ENCODE assay signal across 8 mouse cellular contexts in genomic region chr11:120990951-120991526, GRCm38 (mm10). TPM values are rescaled to one million over a fixed set of nuclear protein-coding genes. Genes with fewer than 3 reads are reported as not detected.
DNase-seq lines count a peak whose midpoint lies in the region; ATAC-seq and TF ChIP-seq lines count a peak whose summit lies in the region.

TSS of gene Csnk1d (minus strand) at chr11:120991330.

- TF ChIP-seq CTCF in E14TG2a.4 (conservative IDR thresholded peaks at IDR 0.05; ENCODE audit: low read length), result no peak
- TF ChIP-seq CTCF in liver, postnatal 0 days (IDR thresholded peaks at IDR 0.05; ENCODE audit: low read depth), result no peak; the same call in 1 of the 2 replicates

- H3K27ac ChIP-seq in forebrain, embryonic 13.5 days, result peak within 1 kb of the TSS; percentile 95
- peak within 1 kb of the TSS; percentile 99 for H3K27ac ChIP-seq in liver, postnatal 0 days (ENCODE audit: low read depth)
- H3K27ac ChIP-seq in neural tube, embryonic 14.5 days (ENCODE audit: low read depth, low read length), result peak within 1 kb of the TSS; percentile 99

- H3K36me3 ChIP-seq in E14TG2a.4 (ENCODE audit: insufficient read depth, low read length), result peaks cover 51% of the 10 kb centered on the region
- peaks cover 10% of the 10 kb centered on the region for H3K36me3 ChIP-seq in forebrain, embryonic 13.5 days (ENCODE audit: poor library complexity, severe bottlenecking)
- H3K36me3 ChIP-seq in liver, postnatal 0 days (replicated peaks; ENCODE audit: insufficient read depth, low read length), result peaks cover 12% of the 10 kb centered on the region
- H3K36me3 ChIP-seq in neural tube, embryonic 14.5 days (ENCODE audit: control insufficient read depth, insufficient read depth, low read length), result peaks cover 2% of the 10 kb centered on the region; the same call in 1 of the 2 replicates

- TF ChIP-seq EP300 in liver, postnatal 0 days (IDR thresholded peaks at IDR 0.05; ENCODE audit: low read depth), result no peak

- peak; percentile 90 for ATAC-seq in forebrain, embryonic 13.5 days
- peak; percentile 83 for ATAC-seq in liver, postnatal 0 days
- peak; percentile 92 for ATAC-seq in neural tube, embryonic 14.5 days (ENCODE audit: low read depth)

- H3K4me1 ChIP-seq in E14TG2a.4 (replicated peaks; ENCODE audit: low read depth, low read length), result peaks cover 47% of the 10 kb centered on the region
- peaks cover 56% of the 10 kb centered on the region for H3K4me1 ChIP-seq in forebrain, embryonic 13.5 days
- H3K4me1 ChIP-seq in liver, postnatal 0 days (ENCODE audit: insufficient read depth), result peaks cover 55% of the 10 kb centered on the region
- H3K4me1 ChIP-seq in neural tube, embryonic 14.5 days (ENCODE audit: control insufficient read depth, insufficient read depth, low read length), result peaks cover 31% of the 10 kb centered on the region

- H3K9me3 ChIP-seq in E14TG2a.4 (ENCODE audit: low read length), result no peaks in the 10 kb centered on the region
- H3K9me3 ChIP-seq in forebrain, embryonic 13.5 days (replicated peaks), result no peaks in the 10 kb centered on the region
- no peaks in the 10 kb centered on the region for H3K9me3 ChIP-seq in liver, postnatal 0 days (ENCODE audit: low read length)
- no peaks in the 10 kb centered on the region for H3K9me3 ChIP-seq in neural tube, embryonic 14.5 days (ENCODE audit: control insufficient read depth, low read length)

- no peaks in the 10 kb centered on the region for H3K27me3 ChIP-seq in E14TG2a.4 (ENCODE audit: insufficient read depth, low read length)
- no peaks in the 10 kb centered on the region for H3K27me3 ChIP-seq in forebrain, embryonic 13.5 days
- no peaks in the 10 kb centered on the region for H3K27me3 ChIP-seq in liver, postnatal 0 days (ENCODE audit: insufficient read depth, low read length)
- no peaks in the 10 kb centered on the region for H3K27me3 ChIP-seq in neural tube, embryonic 14.5 days (ENCODE audit: control insufficient read depth, insufficient read depth, low read length)

- peak within 1 kb of the TSS; percentile 100 for H3K9ac ChIP-seq in forebrain, embryonic 13.5 days
- peak within 1 kb of the TSS; percentile 100 for H3K9ac ChIP-seq in liver, postnatal 0 days (replicated peaks)
- peak within 1 kb of the TSS; percentile 100 for H3K9ac ChIP-seq in neural tube, embryonic 14.5 days (replicated peaks; ENCODE audit: low read depth, low read length)

- intact Hi-C loops in heart, postnatal 10 days (cut with DNase I), result no loop called here

- under 1% methylated on average over 59 of the region's 59 CpGs for WGBS in forebrain, embryonic 13.5 days
- under 1% methylated on average over 59 of the region's 59 CpGs for WGBS in large intestine, adult 2 months
- under 1% methylated on average over 57 of the region's 59 CpGs for WGBS in liver, postnatal 0 days (ENCODE audit: insufficient replicate concordance)
- 1% methylated on average over 57 of the region's 59 CpGs for WGBS in neural tube, embryonic 14.5 days

- H3K4me3 ChIP-seq in E14TG2a.4 (replicated peaks; ENCODE audit: low read length), result peak within 1 kb of the TSS; percentile 95
- peak within 1 kb of the TSS; percentile 100 for H3K4me3 ChIP-seq in forebrain, embryonic 13.5 days
- H3K4me3 ChIP-seq in liver, postnatal 0 days (ENCODE audit: low read depth, low read length), result peak within 1 kb of the TSS; percentile 94
- H3K4me3 ChIP-seq in neural tube, embryonic 14.5 days (ENCODE audit: low read depth, low read length), result peak within 1 kb of the TSS; percentile 100

- peak; percentile 94 for DNase-seq in c-Kit-positive CD71-positive TER-119-positive erythroid progenitor cells, embryonic 14.5 days (ENCODE audit: low spot score)
- peak; percentile 99 to 100 for DNase-seq in heart, postnatal 10 days
- DNase-seq in large intestine, adult 2 months (ENCODE audit: low read depth, low spot score), result peak; percentile 76
- peak; percentile 99 for DNase-seq in liver, postnatal 0 days
- peak; percentile 100 for DNase-seq in testis, postnatal 10 days (ENCODE audit: low spot score)

- H3K4me2 ChIP-seq in forebrain, embryonic 13.5 days, result peak within 1 kb of the TSS; percentile 94
- peak within 1 kb of the TSS; percentile 87 for H3K4me2 ChIP-seq in liver, postnatal 0 days (ENCODE audit: low read depth, low read length)
- H3K4me2 ChIP-seq in neural tube, embryonic 14.5 days (ENCODE audit: low read depth, low read length), result peak within 1 kb of the TSS; percentile 92

RNA-seq across cellular contexts. Expression of gene Csnk1d, which starts in this region (rescaled TPM):
- 122 and 139 TPM in 2 replicates for polyA plus RNA-seq in forebrain, embryonic 13.5 days (2015; fragmentation: Nextera tagmentation; extraction: Ambion mirVana)
- 10 to 100 TPM; 86.0 to 89.5 TPM for total RNA-seq in heart, postnatal 10 days (2021)
- polyA plus RNA-seq in large intestine, adult 2 months (2012; rRNA removed), result 74.9 and 77.2 TPM in 2 replicates
- polyA plus RNA-seq in liver, postnatal 0 days (2015; fragmentation: Nextera tagmentation; extraction: Ambion mirVana), result 29.9 and 30.0 TPM in 2 replicates
- polyA plus RNA-seq in neural tube, embryonic 14.5 days (2014; fragmentation: Nextera tagmentation; extraction: Ambion mirVana), result 57.8 and 81.1 TPM in 2 replicates

Comparison
In these comparisons a context has a peak if more than half of its experiments do, and no peak if none do; other contexts are left out.
1. Peak in every context shown above with its lines: DNase-seq, ATAC-seq, H3K4me3 ChIP-seq and H3K27ac ChIP-seq.